Mouse (Mus musculus): ENCODE data around the gene Il2.

DNA sequence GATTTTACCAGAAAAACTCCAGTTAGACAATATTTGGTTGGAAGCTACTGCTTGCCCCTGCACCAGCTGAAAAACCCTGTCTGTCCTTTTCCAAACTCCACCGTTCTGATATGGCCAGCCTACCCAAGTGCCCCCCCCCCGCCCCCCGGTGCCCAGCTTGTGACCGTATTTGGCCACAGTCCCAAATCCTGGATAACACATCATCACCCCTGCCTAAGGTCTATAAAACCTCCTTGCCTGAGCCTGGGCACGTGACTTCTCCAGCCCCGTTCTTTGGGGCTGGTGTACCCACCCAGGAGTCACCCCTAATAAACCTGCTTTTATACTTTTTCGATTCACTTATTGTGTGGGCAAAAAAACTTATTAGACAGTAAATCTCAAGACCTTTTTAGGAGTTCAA, 21.1 kb upstream of the Il2 start:
- TF ChIP-seq GATA1 (IDR thresholded peaks at IDR 0.05; ENCODE audit: borderline replicate concordance, low read length) (no peak), FLI1 (IDR thresholded peaks at IDR 0.05; ENCODE audit: low read length) (no peak)

Measured in megakaryocyte, embryonic 14.5 days (primary cell).